Mouse (Mus musculus) neural tube, embryonic 12.5 days (tissue): ENCODE data around the gene Tdrd1. TPM values are rescaled to one million over a fixed set of nuclear protein-coding genes. Genes with fewer than 3 reads are reported as not detected.

Experiments
- polyA plus RNA-seq: library from polyadenylated mRNA; unstranded; fragments of >200 nt; fragmentation: Nextera tagmentation; extraction: Ambion mirVana; gene quantifications from 2 replicates; pipeline ENCODE4 v1.2.1, GENCODE M21; 2016

Tdrd1 gene
- polyA plus RNA-seq, 1 experiment from 2014 or later: 0.76 TPM

Other genes starting within 250 kb of the Tdrd1 start
- gene Adrb1, start 104.0 kb upstream of the Tdrd1 start, polyA plus RNA-seq: 0.30 and 0.54 TPM in 2 replicates
- gene Ccdc186, start 4.0 kb upstream of the Tdrd1 start, polyA plus RNA-seq: 24.7 and 25.1 TPM in 2 replicates
- gene Vwa2, start 48.0 kb downstream of the Tdrd1 start, polyA plus RNA-seq: 1.5 TPM in 2 replicates
- 15.5 and 17.3 TPM in 2 replicates for gene Afap1l2, start 182.0 kb downstream of the Tdrd1 start, polyA plus RNA-seq